Mouse (Mus musculus): ENCODE results near the gene Tbx15. TPM values are rescaled to one million over a fixed set of nuclear protein-coding genes. Genes with fewer than 3 reads are reported as not detected.

The Tbx15 gene
- polyA plus RNA-seq, 2 experiments: 26.6 to 66.6 TPM

GRCm38 (mm10) chr3:99227807-99228206 is 12.4 kb upstream of the Tbx15 start:
- Histone ChIP-seq H3K4me2 (replicated peaks; ENCODE audit: low read depth, low read length, severe bottlenecking) (no peak overlapping the region), H3K4me3 (replicated peaks; ENCODE audit: low read length) (no peak overlapping the region), H3K27me3 (ENCODE audit: control insufficient read depth, insufficient read depth, low read length) (no peaks in the 10 kb centered on the region), H3K36me3 (ENCODE audit: control insufficient read depth, insufficient read depth, low read length) (no peaks in the 10 kb centered on the region), H3K27ac (replicated peaks; ENCODE audit: low read depth, low read length) (no peak overlapping the region), H3K9ac (ENCODE audit: low read depth, low read length, severe bottlenecking) (no peak overlapping the region), H3K9me3 (ENCODE audit: control insufficient read depth, low read length) (no peaks in the 10 kb centered on the region), H3K4me1 (ENCODE audit: control insufficient read depth, insufficient read depth, low read length) (0 out of 2 replicates have a peak, but pooled peaks cover 3% of the 10 kb centered on the region)
- no peak for TF ChIP-seq POLR2A (IDR thresholded peaks at IDR 0.05; ENCODE audit: borderline replicate concordance, extremely low read depth, insufficient read depth, insufficient read length)
- ATAC-seq (ENCODE audit: low FRiP score, low read depth): no peak
- WGBS: 37% methylated on average over 2 of the region's 2 CpGs
- DNase-seq (ENCODE audit: low spot score): no peak

GRCm38 (mm10) chr3:99233393-99234318 is 6.5 kb upstream of the Tbx15 start:
- DNase-seq (ENCODE audit: low spot score) (peak; percentile 87), ATAC-seq (ENCODE audit: low FRiP score, low read depth) (peak; percentile 73; the same call in 1 of the 2 replicates)
- 4% methylated on average over 20 of the region's 20 CpGs for WGBS
- Histone ChIP-seq H3K4me1 (ENCODE audit: control insufficient read depth, insufficient read depth, low read length) (peaks cover 31% of the 10 kb centered on the region), H3K27ac (replicated peaks; ENCODE audit: low read depth, low read length) (no peak overlapping the region), H3K27me3 (ENCODE audit: control insufficient read depth, insufficient read depth, low read length) (peaks cover 31% of the 10 kb centered on the region), H3K4me3 (replicated peaks; ENCODE audit: low read length) (peak overlapping the region; percentile 24), H3K9ac (ENCODE audit: low read depth, low read length, severe bottlenecking) (0 out of 2 replicates have a peak overlapping the region, but pooled peaks have one; percentile 16), H3K9me3 (ENCODE audit: control insufficient read depth, low read length) (no peaks in the 10 kb centered on the region), H3K4me2 (replicated peaks; ENCODE audit: low read depth, low read length, severe bottlenecking) (peak overlapping the region; percentile 47), H3K36me3 (ENCODE audit: control insufficient read depth, insufficient read depth, low read length) (no peaks in the 10 kb centered on the region)
- TF ChIP-seq POLR2A (IDR thresholded peaks at IDR 0.05; ENCODE audit: borderline replicate concordance, extremely low read depth, insufficient read depth, insufficient read length): no peak

GRCm38 (mm10) chr3:99234319-99234869 is 5.8 kb upstream of the Tbx15 start:
- H3K27ac ChIP-seq (replicated peaks; ENCODE audit: low read depth, low read length): 0 out of 2 replicates have a peak overlapping the region, but pooled peaks have one; percentile 10
- peak; percentile 1 for DNase-seq (ENCODE audit: low spot score)

GRCm38 (mm10) chr3:99235116-99235803 is 4.9 kb upstream of the Tbx15 start:
- Histone ChIP-seq H3K9me3 (ENCODE audit: control insufficient read depth, low read length) (no peaks in the 10 kb centered on the region), H3K9ac (ENCODE audit: low read depth, low read length, severe bottlenecking) (peak overlapping the region; percentile 40; the same call in 1 of the 2 replicates), H3K27me3 (ENCODE audit: control insufficient read depth, insufficient read depth, low read length) (peaks cover 36% of the 10 kb centered on the region), H3K27ac (replicated peaks; ENCODE audit: low read depth, low read length) (no peak overlapping the region), H3K4me3 (replicated peaks; ENCODE audit: low read length) (no peak overlapping the region; the same call in 1 of the 2 replicates), H3K36me3 (ENCODE audit: control insufficient read depth, insufficient read depth, low read length) (no peaks in the 10 kb centered on the region), H3K4me2 (replicated peaks; ENCODE audit: low read depth, low read length, severe bottlenecking) (peak overlapping the region; percentile 24), H3K4me1 (ENCODE audit: control insufficient read depth, insufficient read depth, low read length) (peaks cover 37% of the 10 kb centered on the region)
- TF ChIP-seq POLR2A (IDR thresholded peaks at IDR 0.05; ENCODE audit: borderline replicate concordance, extremely low read depth, insufficient read depth, insufficient read length): no peak
- DNase-seq (ENCODE audit: low spot score): peak; percentile 2
- WGBS: 24% methylated on average over 23 of the region's 23 CpGs
- ATAC-seq (ENCODE audit: low FRiP score, low read depth): no peak

More at GRCm38 (mm10) chr3:99234319-99234869, 5.8 kb upstream of the Tbx15 start:
- H3K4me2 ChIP-seq (replicated peaks; ENCODE audit: low read depth, low read length, severe bottlenecking): peak overlapping the region; percentile 47
- H3K4me3 ChIP-seq (replicated peaks; ENCODE audit: low read length): peak overlapping the region; percentile 24
- peaks cover 34% of the 10 kb centered on the region for H3K27me3 ChIP-seq (ENCODE audit: control insufficient read depth, insufficient read depth, low read length)
- ATAC-seq (ENCODE audit: low FRiP score, low read depth): no peak
- H3K9me3 ChIP-seq (ENCODE audit: control insufficient read depth, low read length): no peaks in the 10 kb centered on the region
- WGBS: 12% methylated on average over 17 of the region's 17 CpGs
- no peak for TF ChIP-seq POLR2A (IDR thresholded peaks at IDR 0.05; ENCODE audit: borderline replicate concordance, extremely low read depth, insufficient read depth, insufficient read length)
- peaks cover 31% of the 10 kb centered on the region for H3K4me1 ChIP-seq (ENCODE audit: control insufficient read depth, insufficient read depth, low read length)
- no peaks in the 10 kb centered on the region for H3K36me3 ChIP-seq (ENCODE audit: control insufficient read depth, insufficient read depth, low read length)
- peak overlapping the region; percentile 16; the same call in 1 of the 2 replicates for H3K9ac ChIP-seq (ENCODE audit: low read depth, low read length, severe bottlenecking)

Data from limb, embryonic 14.5 days (tissue).